Mouse (Mus musculus) layer of hippocampus, adult 9-10 months (tissue): ENCODE measurements around the gene Pou2f3.

Experiments
- DNase-seq: peaks from one replicate; pipeline ENCODE4 v3.0.0; 2022; ENCODE audit warnings: low spot score

The Pou2f3 gene

GRCm38 (mm10) chr9:43108081-43108480 is 102.1 kb downstream of the Pou2f3 start:
- no peak for DNase-seq

- no peak for DNase-seq
These were observed 102.6 kb downstream of the Pou2f3 start for GRCm38 (mm10) chr9:43107555-43107954.

GRCm38 (mm10) chr9:43107187-43107517 is 103.0 kb downstream of the Pou2f3 start, which contains the start of gene Arhgef12:
Arhgef12 (minus strand) TSS chr9:43107239.
- DNase-seq: no peak

- no peak for DNase-seq
These were observed 103.6 kb downstream of the Pou2f3 start for GRCm38 (mm10) chr9:43106426-43107186.

GRCm38 (mm10) chr9:43105664-43106361 is 104.4 kb downstream of the Pou2f3 start:
- DNase-seq: peak; percentile 73

- no peak for DNase-seq
These were observed 105.1 kb downstream of the Pou2f3 start for GRCm38 (mm10) chr9:43104873-43105663.

GRCm38 (mm10) chr9:43104526-43104872 is 105.7 kb downstream of the Pou2f3 start:
- no peak for DNase-seq

- no peak for DNase-seq
These were observed 106.4 kb downstream of the Pou2f3 start for GRCm38 (mm10) chr9:43103675-43104299.

- no peak for DNase-seq
These were observed 107.2 kb downstream of the Pou2f3 start for GRCm38 (mm10) chr9:43102931-43103330.

GRCm38 (mm10) chr9:43101936-43102595 is 108.1 kb downstream of the Pou2f3 start:
- DNase-seq: no peak

GRCm38 (mm10) chr9:43098922-43099321 is 111.2 kb downstream of the Pou2f3 start:
- DNase-seq: no peak

GRCm38 (mm10) chr9:43097801-43098557 is 112.2 kb downstream of the Pou2f3 start:
- DNase-seq: no peak

GRCm38 (mm10) chr9:43096337-43096736 is 113.8 kb downstream of the Pou2f3 start:
- no peak for DNase-seq

GRCm38 (mm10) chr9:43094828-43095227 is 115.3 kb downstream of the Pou2f3 start:
- no peak for DNase-seq

- no peak for DNase-seq
These were observed 116.4 kb downstream of the Pou2f3 start for GRCm38 (mm10) chr9:43093803-43094202.

GRCm38 (mm10) chr9:43085686-43086285 is 124.4 kb downstream of the Pou2f3 start:
- no peak for DNase-seq

- DNase-seq: no peak
These were observed 125.4 kb downstream of the Pou2f3 start for GRCm38 (mm10) chr9:43084496-43085362.

- no peak for DNase-seq
These were observed 126.6 kb downstream of the Pou2f3 start for GRCm38 (mm10) chr9:43083441-43084055.

GRCm38 (mm10) chr9:43078711-43079110 is 131.5 kb downstream of the Pou2f3 start:
- no peak for DNase-seq
